Mouse (Mus musculus) intestine, postnatal 0 days (tissue): ENCODE results near the gene Vps18. TPM values are rescaled to one million over a fixed set of nuclear protein-coding genes. Genes with fewer than 3 reads are reported as not detected.

Source experiments
- ATAC-seq: fragments of 200-750 bp; cut with Nextera tagmentation; 2 replicates; pipeline ENCODE4 v1.8.0; 2017; ENCODE audit warnings: mild to moderate bottlenecking, moderate TSS enrichment, moderate library complexity
- H3K27ac ChIP-seq: fragments of 300-500 bp; sonication (generic); 2 replicates; pipeline ENCODE4 v1.5.1; 2014; ENCODE audit warnings: mild to moderate bottlenecking, low read depth, low read length, moderate library complexity
- H3K27me3 ChIP-seq: fragments of 300-500 bp; sonication (generic); replicated peaks from 2 replicates; pipeline ENCODE4 v1.6.1; 2014; ENCODE audit warnings: low read length, mixed read lengths; ENCODE audit not compliant: control insufficient read depth, insufficient read depth
- H3K36me3 ChIP-seq: fragments of 300-500 bp; sonication (generic); 2 replicates; pipeline ENCODE4 v1.6.1; 2014; ENCODE audit warnings: mild to moderate bottlenecking, moderate library complexity; ENCODE audit not compliant: control insufficient read depth, insufficient read depth
- H3K4me1 ChIP-seq: fragments of 300-500 bp; sonication (generic); replicated peaks from 2 replicates; pipeline ENCODE4 v1.6.1; 2014; ENCODE audit warnings: antibody characterized with exemption, low read length, mixed read lengths; ENCODE audit not compliant: control insufficient read depth, insufficient read depth
- H3K4me2 ChIP-seq: fragments of 300-500 bp; sonication (generic); replicated peaks from 2 replicates; pipeline ENCODE4 v1.6.1; 2014; ENCODE audit warnings: low read depth, mild to moderate bottlenecking, moderate library complexity
- H3K4me3 ChIP-seq: fragments of 300-500 bp; sonication (generic); 2 replicates; pipeline ENCODE4 v1.5.1; 2014; ENCODE audit warnings: low read depth, low read length
- H3K9ac ChIP-seq: fragments of 300-500 bp; sonication (generic); 2 replicates; pipeline ENCODE4 v1.6.1; 2014; ENCODE audit warnings: mild to moderate bottlenecking, low read depth, low read length
- H3K9me3 ChIP-seq: fragments of 300-500 bp; sonication (generic); 2 replicates; pipeline ENCODE4 v1.6.1; 2016; ENCODE audit warnings: mixed run types; ENCODE audit not compliant: control insufficient read depth
- CTCF ChIP-seq: sonication (generic); IDR thresholded peaks from 2 replicates; pipeline ENCODE4 v1.5.1; 2016; ENCODE audit warnings: low read depth, mild to moderate bottlenecking, control low read depth, antibody characterized with exemption, moderate library complexity
- WGBS: fragments of 180-500 bp; shearing (Covaris S2); extraction: QIAGEN DNeasy Blood & Tissue Kit; methylation state at CpG from one replicate; pipeline ENCODE4 v1.1.7; 2014; 5-methylcytosine and 5-hydroxymethylcytosine counted together
- polyA plus RNA-seq: library from polyadenylated mRNA; unstranded; fragments of >200 nt; fragmentation: Nextera tagmentation; extraction: Ambion mirVana; gene quantifications from 2 replicates; pipeline ENCODE4 v1.2.1, GENCODE M21; 2015

The Vps18 gene
- polyA plus RNA-seq, 1 experiment from 2014 or later = 21.8 TPM

GRCm38 (mm10) chr2:119249592-119250061 lies 38.9 kb upstream of the Vps18 start:
- TF ChIP-seq CTCF = peak; percentile 24; the same call in 1 of the 2 replicates
- no peak overlapping the region for H3K4me3 ChIP-seq
- peaks cover 23% of the 10 kb centered on the region; the same call in 1 of the 2 replicates for H3K36me3 ChIP-seq
- peak; percentile 17; the same call in 1 of the 2 replicates for ATAC-seq
- no peaks in the 10 kb centered on the region for H3K9me3 ChIP-seq
- no peak overlapping the region for H3K9ac ChIP-seq
- peak overlapping the region; percentile 50; the same call in 1 of the 2 replicates for H3K27ac ChIP-seq
- H3K4me2 ChIP-seq = no peak overlapping the region
- H3K4me1 ChIP-seq = peaks cover 7% of the 10 kb centered on the region; the same call in 1 of the 2 replicates
- WGBS = 36% methylated on average over 4 of the region's 4 CpGs
- H3K27me3 ChIP-seq = peaks cover 3% of the 10 kb centered on the region; the same call in 1 of the 2 replicates

GRCm38 (mm10) chr2:119250377-119250776 lies 38.2 kb upstream of the Vps18 start:
- peak; percentile 8 for ATAC-seq

GRCm38 (mm10) chr2:119250826-119251478 lies 37.6 kb upstream of the Vps18 start:
- 5% methylated on average over 11 of the region's 11 CpGs for WGBS
- Histone ChIP-seq H3K4me1 (peaks cover 7% of the 10 kb centered on the region; the same call in 1 of the 2 replicates), H3K4me2 (peak overlapping the region; percentile 17), H3K9ac (no peak overlapping the region), H3K9me3 (no peaks in the 10 kb centered on the region), H3K27ac (peak overlapping the region; percentile 57), H3K27me3 (peaks cover 3% of the 10 kb centered on the region), H3K36me3 (peaks cover 14% of the 10 kb centered on the region; the same call in 1 of the 2 replicates), H3K4me3 (no peak overlapping the region)
- peak; percentile 95 for TF ChIP-seq CTCF
- ATAC-seq = peak; percentile 83

More at GRCm38 (mm10) chr2:119250377-119250776, 38.2 kb upstream of the Vps18 start:
- Histone ChIP-seq H3K4me1 (peaks cover 7% of the 10 kb centered on the region; the same call in 1 of the 2 replicates), H3K36me3 (peaks cover 19% of the 10 kb centered on the region; the same call in 1 of the 2 replicates), H3K27ac (no peak overlapping the region), H3K9ac (no peak overlapping the region), H3K27me3 (peaks cover 3% of the 10 kb centered on the region), H3K9me3 (no peaks in the 10 kb centered on the region), H3K4me2 (0 out of 2 replicates have a peak overlapping the region, but pooled peaks have one; percentile 1), H3K4me3 (no peak overlapping the region)
- WGBS = 46% methylated on average over 5 of the region's 5 CpGs
- TF ChIP-seq CTCF = no peak

- Histone ChIP-seq H3K27ac (no peak overlapping the region), H3K9ac (no peak overlapping the region), H3K9me3 (no peaks in the 10 kb centered on the region), H3K4me1 (peaks cover 4% of the 10 kb centered on the region; the same call in 1 of the 2 replicates), H3K4me3 (no peak overlapping the region), H3K4me2 (no peak overlapping the region), H3K36me3 (no peaks in the 10 kb centered on the region), H3K27me3 (peaks cover 3% of the 10 kb centered on the region)
- no peak for ATAC-seq
- no peak for TF ChIP-seq CTCF
- 27% methylated on average over 7 of the region's 7 CpGs for WGBS
Observed at GRCm38 (mm10) chr2:119254976-119255375, 33.6 kb upstream of the Vps18 start.

- no peak for ATAC-seq
- 82% methylated on average over 1 of the region's 1 CpGs for WGBS
- no peaks in the 10 kb centered on the region for H3K36me3 ChIP-seq
Observed at GRCm38 (mm10) chr2:119260518-119260917, 28.0 kb upstream of the Vps18 start.

GRCm38 (mm10) chr2:119261326-119261725 lies 27.2 kb upstream of the Vps18 start:
- no peak for ATAC-seq
- no peak overlapping the region for H3K27ac ChIP-seq
- no peaks in the 10 kb centered on the region; the same call in 1 of the 2 replicates for H3K4me1 ChIP-seq
- no peak overlapping the region for H3K9ac ChIP-seq
- 29% methylated on average over 2 of the region's 2 CpGs for WGBS
- H3K9me3 ChIP-seq = no peaks in the 10 kb centered on the region
- H3K36me3 ChIP-seq = no peaks in the 10 kb centered on the region
- H3K4me3 ChIP-seq = no peak overlapping the region
- H3K27me3 ChIP-seq = no peaks in the 10 kb centered on the region
- H3K4me2 ChIP-seq = no peak overlapping the region
- no peak for TF ChIP-seq CTCF

More at GRCm38 (mm10) chr2:119260518-119260917, 28.0 kb upstream of the Vps18 start:
- no peak for TF ChIP-seq CTCF
- Histone ChIP-seq H3K27ac (no peak overlapping the region), H3K4me2 (no peak overlapping the region), H3K9me3 (no peaks in the 10 kb centered on the region), H3K27me3 (no peaks in the 10 kb centered on the region; the same call in 1 of the 2 replicates), H3K4me3 (no peak overlapping the region), H3K9ac (no peak overlapping the region), H3K4me1 (no peaks in the 10 kb centered on the region; the same call in 1 of the 2 replicates)
